Mouse (Mus musculus): ENCODE measurements around the gene Gm20852.
"Not testable (repeated sequence)": the region's sequence is repeated elsewhere in the genome, so short reads cannot be mapped to it uniquely, and the experiment has no call there.

Gm20852 gene

DNA sequence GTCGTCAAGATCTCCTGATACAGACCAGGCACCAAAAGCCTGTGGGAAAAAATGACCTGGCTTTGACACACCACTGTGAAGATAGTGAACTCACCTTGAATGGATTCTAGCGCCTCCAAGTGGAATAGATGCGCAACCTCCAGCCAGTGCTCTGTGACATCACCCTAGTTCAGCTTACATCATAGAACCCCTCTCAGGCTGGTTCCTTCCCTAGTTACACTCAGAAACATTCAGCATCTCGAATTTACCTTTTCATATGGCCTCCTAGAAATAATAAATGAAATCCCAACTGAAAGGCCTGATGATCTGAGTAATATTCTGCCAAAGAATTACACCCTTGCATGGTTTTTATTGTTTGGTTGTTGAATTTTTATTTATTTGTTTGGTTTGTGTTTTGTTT lies at the start of gene Gm20852:
TSS of gene Gm20852 (minus strand) at position 101 of the 400 bp plus-strand sequence.
- DNase-seq (ENCODE audit: low spot score in 2 of 2): not testable (repeated sequence)

Measured in urinary bladder, postnatal 4 days (tissue).